Mouse (Mus musculus): ENCODE measurements around the gene Foxred1. TPM values are rescaled to one million over a fixed set of nuclear protein-coding genes. Genes with fewer than 3 reads are reported as not detected.

Foxred1 gene
- polyA plus RNA-seq, 1 experiment: 55.1 TPM

DNA sequence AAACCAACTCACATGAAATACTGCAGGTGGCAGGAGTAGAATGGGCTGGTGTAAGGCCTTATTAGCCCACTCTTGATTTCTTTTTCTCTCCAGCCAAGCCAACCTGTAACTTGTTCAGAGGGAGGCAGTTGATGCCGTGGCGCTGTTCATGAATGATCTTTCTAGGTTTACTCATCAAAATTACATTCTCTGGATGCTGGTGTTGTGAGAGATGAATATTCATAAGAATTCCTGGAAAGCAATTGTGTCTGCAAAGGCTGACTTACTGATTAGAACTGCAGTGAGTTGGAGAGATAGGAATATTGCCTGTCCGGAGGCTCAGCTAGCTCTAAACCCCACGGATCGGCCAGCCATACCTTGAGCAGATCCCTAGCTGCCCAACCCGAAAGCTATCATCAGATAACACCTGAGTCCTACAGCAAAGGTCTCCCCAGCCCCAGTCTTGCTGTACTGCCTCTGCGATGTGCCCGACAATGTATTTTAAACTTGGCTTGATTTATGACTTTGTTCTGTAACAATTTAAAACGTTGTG, 10.3 kb downstream of the Foxred1 start:
- Histone ChIP-seq H3K4me1 (ENCODE audit: control insufficient read depth, insufficient read depth, low read length) (peaks cover 2% of the 10 kb centered on the region), H3K4me3 (replicated peaks; ENCODE audit: insufficient read depth, low read depth, low read length) (no peak overlapping the region), H3K27me3 (ENCODE audit: control insufficient read depth, insufficient read depth, low read length) (no peaks in the 10 kb centered on the region), H3K27ac (ENCODE audit: insufficient read depth, low read length) (no peak overlapping the region)
- no peak for DNase-seq
- TF ChIP-seq POLR2A (IDR thresholded peaks at IDR 0.05; ENCODE audit: borderline replicate concordance, insufficient read depth, low read length) (no peak), CTCF (IDR thresholded peaks at IDR 0.05; ENCODE audit: borderline replicate concordance, insufficient read depth, low read depth, low read length) (no peak)
- WGBS: 71% methylated on average over 9 of the region's 9 CpGs

DNA sequence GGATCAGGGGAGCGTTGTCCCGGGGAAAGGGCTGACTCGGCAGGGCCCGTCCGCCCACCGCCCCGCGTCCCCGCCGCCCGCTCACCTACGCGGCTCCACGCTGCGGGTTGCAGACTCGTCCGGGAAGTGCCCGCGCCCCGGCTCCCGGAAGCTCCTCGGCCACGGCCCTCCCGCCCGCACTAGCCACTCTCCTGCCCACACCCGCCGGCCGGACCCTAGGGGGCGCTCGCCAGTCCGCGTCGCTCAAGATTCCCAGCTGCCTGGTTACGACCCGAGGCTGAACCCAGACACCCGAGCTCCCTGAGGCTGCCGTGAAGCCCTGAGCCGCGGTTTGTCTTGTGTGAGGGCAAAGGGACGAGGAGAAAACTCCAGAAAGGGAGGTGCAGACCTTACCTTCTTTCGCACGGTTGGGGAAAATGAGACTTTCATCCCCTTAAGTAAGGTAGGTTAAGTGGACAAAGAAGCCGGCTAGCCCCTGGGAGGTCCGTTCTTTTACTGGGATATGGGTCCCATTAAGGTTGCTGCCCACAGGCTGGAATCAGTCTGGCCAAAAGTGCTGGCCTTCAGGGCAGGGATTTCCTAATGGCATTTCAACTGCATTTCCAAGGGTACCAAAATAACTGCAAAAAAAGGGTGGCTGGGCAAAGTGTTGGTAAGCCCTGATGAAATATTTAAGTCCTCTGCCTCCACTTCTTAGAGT, 10.9 kb downstream of the Foxred1 start, which contains the start of the genes Srpr and Tirap:
Gene Srpr (plus strand): TSS at position 404 of the 700 bp plus-strand sequence.
Gene Tirap (minus strand): TSS at position 520 of the 700 bp plus-strand sequence.
- WGBS: under 1% methylated on average over 44 of the region's 44 CpGs
- peak; percentile 88 to 93 for DNase-seq
- H3K4me3 ChIP-seq (replicated peaks; ENCODE audit: insufficient read depth, low read depth, low read length): peak within 1 kb of the TSS; percentile 59
- 0 out of 2 replicates have a peak, but pooled peaks have one; percentile 15 for TF ChIP-seq POLR2A (IDR thresholded peaks at IDR 0.05; ENCODE audit: borderline replicate concordance, insufficient read depth, low read length)
- peak; percentile 66; the same call in 1 of the 2 replicates for TF ChIP-seq CTCF (IDR thresholded peaks at IDR 0.05; ENCODE audit: borderline replicate concordance, insufficient read depth, low read depth, low read length)
- H3K27ac ChIP-seq (ENCODE audit: insufficient read depth, low read length): no peak within 1 kb of the TSS
- H3K4me1 ChIP-seq (ENCODE audit: control insufficient read depth, insufficient read depth, low read length): peaks cover 2% of the 10 kb centered on the region
- H3K27me3 ChIP-seq (ENCODE audit: control insufficient read depth, insufficient read depth, low read length): no peaks in the 10 kb centered on the region

- peaks cover 2% of the 10 kb centered on the region for H3K4me1 ChIP-seq (ENCODE audit: control insufficient read depth, insufficient read depth, low read length)
- no peak for DNase-seq
- no peak overlapping the region for H3K27ac ChIP-seq (ENCODE audit: insufficient read depth, low read length)
- no peaks in the 10 kb centered on the region for H3K27me3 ChIP-seq (ENCODE audit: control insufficient read depth, insufficient read depth, low read length)
- TF ChIP-seq CTCF (IDR thresholded peaks at IDR 0.05; ENCODE audit: borderline replicate concordance, insufficient read depth, low read depth, low read length): no peak
- WGBS: 36% methylated on average over 18 of the region's 18 CpGs
- H3K4me3 ChIP-seq (replicated peaks; ENCODE audit: insufficient read depth, low read depth, low read length): peak overlapping the region; percentile 59
Observed at GRCm38 (mm10) chr9:35198945-35199771, 11.7 kb downstream of the Foxred1 start.

- Histone ChIP-seq H3K4me3 (replicated peaks; ENCODE audit: insufficient read depth, low read depth, low read length) (no peak overlapping the region), H3K27ac (ENCODE audit: insufficient read depth, low read length) (no peak overlapping the region), H3K27me3 (ENCODE audit: control insufficient read depth, insufficient read depth, low read length) (no peaks in the 10 kb centered on the region), H3K4me1 (ENCODE audit: control insufficient read depth, insufficient read depth, low read length) (peaks cover 2% of the 10 kb centered on the region)
- TF ChIP-seq CTCF (IDR thresholded peaks at IDR 0.05; ENCODE audit: borderline replicate concordance, insufficient read depth, low read depth, low read length) (no peak), POLR2A (IDR thresholded peaks at IDR 0.05; ENCODE audit: borderline replicate concordance, insufficient read depth, low read length) (no peak)
- no peak for DNase-seq
- 82% methylated on average over 10 of the region's 10 CpGs for WGBS
Observed at GRCm38 (mm10) chr9:35198351-35198750, 12.5 kb downstream of the Foxred1 start.

- TF ChIP-seq POLR2A (IDR thresholded peaks at IDR 0.05; ENCODE audit: borderline replicate concordance, insufficient read depth, low read length): no peak
- TF ChIP-seq CTCF (IDR thresholded peaks at IDR 0.05; ENCODE audit: borderline replicate concordance, insufficient read depth, low read depth, low read length): no peak
- H3K4me1 ChIP-seq (ENCODE audit: control insufficient read depth, insufficient read depth, low read length): peaks cover 2% of the 10 kb centered on the region
- no peak for DNase-seq
- H3K27me3 ChIP-seq (ENCODE audit: control insufficient read depth, insufficient read depth, low read length): no peaks in the 10 kb centered on the region
- no peak overlapping the region for H3K4me3 ChIP-seq (replicated peaks; ENCODE audit: insufficient read depth, low read depth, low read length)
- no peak overlapping the region for H3K27ac ChIP-seq (ENCODE audit: insufficient read depth, low read length)
- WGBS: 88% methylated on average over 3 of the region's 3 CpGs
Observed at GRCm38 (mm10) chr9:35197625-35198024, 13.2 kb downstream of the Foxred1 start.

DNA sequence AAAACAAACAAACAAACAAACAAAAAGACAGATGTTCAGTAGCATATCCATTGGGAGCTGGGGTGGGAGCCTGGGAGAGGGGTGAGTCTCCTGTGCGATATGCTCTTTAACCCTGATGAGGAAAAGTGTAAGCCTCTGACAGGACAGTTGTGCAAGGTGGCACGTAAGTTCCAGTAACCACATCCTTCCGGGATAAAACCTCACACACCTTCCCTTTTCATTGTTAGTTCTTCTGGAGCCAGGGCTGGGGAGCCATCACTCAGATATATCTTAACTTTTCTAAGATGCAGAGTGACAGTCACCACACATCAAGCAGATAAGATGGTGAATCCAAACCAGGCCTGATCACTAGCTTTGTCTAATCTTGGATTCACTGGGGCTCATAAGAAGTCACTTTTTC, 16.8 kb downstream of the Foxred1 start:
- no peak for TF ChIP-seq POLR2A (IDR thresholded peaks at IDR 0.05; ENCODE audit: borderline replicate concordance, insufficient read depth, low read length)
- no peak for TF ChIP-seq CTCF (IDR thresholded peaks at IDR 0.05; ENCODE audit: borderline replicate concordance, insufficient read depth, low read depth, low read length)
- H3K4me3 ChIP-seq (replicated peaks; ENCODE audit: insufficient read depth, low read depth, low read length): no peak overlapping the region
- no peaks in the 10 kb centered on the region for H3K4me1 ChIP-seq (ENCODE audit: control insufficient read depth, insufficient read depth, low read length)
- no peaks in the 10 kb centered on the region for H3K27me3 ChIP-seq (ENCODE audit: control insufficient read depth, insufficient read depth, low read length)
- H3K27ac ChIP-seq (ENCODE audit: insufficient read depth, low read length): no peak overlapping the region
- WGBS: 94% methylated on average over 3 of the region's 3 CpGs
- no peak for DNase-seq

DNA sequence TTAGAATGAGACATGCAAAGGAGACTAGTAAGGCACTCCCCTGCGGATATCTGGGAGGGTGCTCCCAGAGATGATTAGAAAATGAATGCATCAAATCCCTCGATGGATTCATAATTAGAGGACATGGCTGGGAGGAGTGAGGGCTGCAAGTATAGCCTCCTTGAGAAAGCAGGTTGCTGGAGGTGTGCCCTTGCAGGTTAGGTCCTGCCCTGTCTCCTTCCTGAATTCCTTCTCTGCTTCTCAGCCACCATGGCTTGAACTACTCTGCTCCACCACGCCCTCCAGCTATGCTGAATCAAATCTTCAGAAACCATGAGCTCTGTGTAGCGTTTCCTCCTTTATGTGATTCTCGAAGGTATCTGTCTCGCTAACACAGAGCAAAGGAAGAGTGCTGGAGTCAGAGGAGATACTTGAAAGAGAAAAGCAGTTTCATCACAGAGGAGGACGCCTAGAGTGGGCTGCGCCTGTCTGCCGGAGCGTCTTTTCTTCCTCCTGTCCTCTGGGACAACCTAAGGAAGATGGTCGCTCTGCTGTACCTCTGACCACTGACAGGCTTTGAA, 17.8 kb downstream of the Foxred1 start:
- no peak for DNase-seq
- no peak for TF ChIP-seq POLR2A (IDR thresholded peaks at IDR 0.05; ENCODE audit: borderline replicate concordance, insufficient read depth, low read length)
- no peak for TF ChIP-seq CTCF (IDR thresholded peaks at IDR 0.05; ENCODE audit: borderline replicate concordance, insufficient read depth, low read depth, low read length)
- WGBS: 82% methylated on average over 11 of the region's 11 CpGs
- no peaks in the 10 kb centered on the region for H3K27me3 ChIP-seq (ENCODE audit: control insufficient read depth, insufficient read depth, low read length)
- no peak overlapping the region for H3K27ac ChIP-seq (ENCODE audit: insufficient read depth, low read length)
- H3K4me3 ChIP-seq (replicated peaks; ENCODE audit: insufficient read depth, low read depth, low read length): no peak overlapping the region
- H3K4me1 ChIP-seq (ENCODE audit: control insufficient read depth, insufficient read depth, low read length): no peaks in the 10 kb centered on the region

All from cerebellum, adult 2 months (tissue).